Mouse (Mus musculus) ES-E14 (cell line): Measurements from ENCODE around the gene Cryl1.

ENCODE experiments used
- CHD2 ChIP-seq: IDR thresholded peaks from 2 replicates; pipeline ENCODE4 v1.6.1; 2014; ENCODE audit warnings: mild to moderate bottlenecking, low read depth, low read length, inconsistent platforms
- HCFC1 ChIP-seq: IDR thresholded peaks from 2 replicates; pipeline ENCODE4 v1.6.1; 2012; ENCODE audit warnings: low read length, inconsistent platforms, borderline replicate concordance; ENCODE audit not compliant: insufficient read depth
- MAFK ChIP-seq: IDR thresholded peaks from 2 replicates; pipeline ENCODE4 v1.6.1; 2014; ENCODE audit warnings: mild to moderate bottlenecking, low read depth, low read length, inconsistent platforms; ENCODE audit not compliant: insufficient read depth
- ZC3H11A ChIP-seq: IDR thresholded peaks from 2 replicates; pipeline ENCODE4 v1.6.1; 2012; ENCODE audit warnings: low read depth, mild to moderate bottlenecking, inconsistent platforms, low read length, borderline replicate concordance
- ZNF384 ChIP-seq: IDR thresholded peaks from 2 replicates; pipeline ENCODE4 v1.6.1; 2012; ENCODE audit warnings: low read depth, low read length, inconsistent platforms

DNA sequence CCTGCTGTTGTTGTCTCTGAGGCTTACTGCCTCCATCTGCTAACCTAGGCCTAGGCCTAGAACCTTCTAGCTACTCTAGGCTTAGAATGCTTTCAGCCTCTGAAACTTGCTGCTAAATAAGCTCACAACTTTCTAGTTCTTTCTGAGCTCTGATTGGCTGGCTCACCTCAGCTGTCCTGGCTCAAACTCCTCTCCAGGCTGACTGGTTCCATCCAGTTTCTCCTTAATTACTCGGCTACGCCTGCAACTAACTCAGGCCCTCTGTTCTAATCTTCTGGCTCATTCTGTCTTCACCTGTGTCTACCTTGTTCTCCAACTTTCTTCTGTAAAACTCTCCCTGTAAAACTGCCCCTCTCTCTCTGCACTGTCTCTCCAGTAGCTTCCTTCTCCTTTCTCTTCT is 2.9 kb downstream of the Cryl1 start:
- no peak for TF ChIP-seq CHD2
- no peak for TF ChIP-seq MAFK
- no peak for TF ChIP-seq ZC3H11A
- no peak for TF ChIP-seq HCFC1
- no peak for TF ChIP-seq ZNF384
